Mouse (Mus musculus) embryonic facial prominence, embryonic 14.5 days (tissue): ENCODE results near the gene Trpv5. TPM values are rescaled to one million over a fixed set of nuclear protein-coding genes. Genes with fewer than 3 reads are reported as not detected.

Experiments used
- ATAC-seq: fragments of 200-750 bp; cut with Nextera tagmentation; 2 replicates; pipeline ENCODE4 v1.8.0; 2017; ENCODE audit warnings: low read depth, moderate number of reproducible peaks, moderate TSS enrichment
- DNase-seq: peaks from one replicate; pipeline ENCODE4 v3.0.0-alpha.2; 2015; ENCODE audit warnings: low spot score
- H3K27ac ChIP-seq: fragments of 300-500 bp; sonication (generic); replicated peaks from 2 replicates; pipeline ENCODE4 v1.5.1; 2014; ENCODE audit warnings: low read depth, mild to moderate bottlenecking, low read length, moderate library complexity
- H3K27me3 ChIP-seq: fragments of 300-500 bp; sonication (generic); replicated peaks from 2 replicates; pipeline ENCODE4 v1.6.1; 2014; ENCODE audit warnings: low read length; ENCODE audit not compliant: control insufficient read depth, insufficient read depth
- H3K36me3 ChIP-seq: fragments of 300-500 bp; sonication (generic); 2 replicates; pipeline ENCODE4 v1.6.1; 2014; ENCODE audit warnings: low read length, mixed read lengths; ENCODE audit not compliant: control insufficient read depth, insufficient read depth
- H3K4me1 ChIP-seq: fragments of 300-500 bp; sonication (generic); 2 replicates; pipeline ENCODE4 v1.6.1; 2014; ENCODE audit warnings: antibody characterized with exemption, low read length; ENCODE audit not compliant: control insufficient read depth, insufficient read depth
- H3K4me2 ChIP-seq: fragments of 300-500 bp; sonication (generic); 2 replicates; pipeline ENCODE4 v1.6.1; 2014; ENCODE audit warnings: low read depth, mild to moderate bottlenecking, low read length, moderate library complexity, mixed read lengths
- H3K4me3 ChIP-seq: fragments of 300-500 bp; sonication (generic); 2 replicates; pipeline ENCODE4 v1.5.1; 2014; ENCODE audit warnings: low read depth, mild to moderate bottlenecking, low read length
- H3K9ac ChIP-seq: fragments of 300-500 bp; sonication (generic); 2 replicates; pipeline ENCODE4 v1.6.1; 2014; ENCODE audit warnings: low read depth, mild to moderate bottlenecking, low read length, moderate library complexity, mixed read lengths
- H3K9me3 ChIP-seq: fragments of 300-500 bp; sonication (generic); 2 replicates; pipeline ENCODE4 v1.6.1; 2016; ENCODE audit warnings: low read length; ENCODE audit not compliant: control insufficient read depth
- WGBS: fragments of 180-500 bp; shearing (Covaris S2); extraction: QIAGEN DNeasy Blood & Tissue Kit; methylation state at CpG from one replicate; pipeline ENCODE4 v1.1.7; 2014; 5-methylcytosine and 5-hydroxymethylcytosine counted together
- polyA plus RNA-seq: library from polyadenylated mRNA; unstranded; fragments of >200 nt; fragmentation: Nextera tagmentation; extraction: Ambion mirVana; gene quantifications from 2 replicates; pipeline ENCODE4 v1.2.1, GENCODE M21; 2014

Trpv5 gene
- polyA plus RNA-seq, result not detected in 2 replicates

- ATAC-seq, result no peak
These were observed at the start of gene Trpv5 for GRCm38 (mm10) chr6:41680669-41681068. TSS of gene Trpv5 (minus strand) at chr6:41680769.

GRCm38 (mm10) chr6:41727989-41728609, 47.5 kb upstream of the Trpv5 start:
- Histone ChIP-seq H3K9me3 (no peaks in the 10 kb centered on the region), H3K27me3 (no peaks in the 10 kb centered on the region), H3K4me1 (no peaks in the 10 kb centered on the region), H3K27ac (no peak overlapping the region), H3K4me3 (no peak overlapping the region), H3K36me3 (no peaks in the 10 kb centered on the region), H3K9ac (no peak overlapping the region), H3K4me2 (no peak overlapping the region)
- no peak for ATAC-seq
- WGBS, result 84% methylated on average over 1 of the region's 1 CpGs
- no peak for DNase-seq

More at GRCm38 (mm10) chr6:41680669-41681068, at the start of gene Trpv5:
- Histone ChIP-seq H3K36me3 (no peaks in the 10 kb centered on the region), H3K4me2 (no peak within 1 kb of the TSS), H3K4me1 (no peaks in the 10 kb centered on the region), H3K27ac (no peak within 1 kb of the TSS), H3K9ac (no peak within 1 kb of the TSS), H3K4me3 (no peak within 1 kb of the TSS), H3K9me3 (no peaks in the 10 kb centered on the region), H3K27me3 (no peaks in the 10 kb centered on the region)
- no peak for DNase-seq
- WGBS, result 64% methylated on average over 1 of the region's 1 CpGs

- no peak for ATAC-seq
- Histone ChIP-seq H3K4me2 (no peak overlapping the region), H3K27ac (no peak overlapping the region), H3K4me1 (no peaks in the 10 kb centered on the region), H3K36me3 (no peaks in the 10 kb centered on the region), H3K4me3 (no peak overlapping the region), H3K27me3 (no peaks in the 10 kb centered on the region), H3K9me3 (no peaks in the 10 kb centered on the region), H3K9ac (no peak overlapping the region)
- no peak for DNase-seq
- WGBS, result 85% methylated on average over 2 of the region's 2 CpGs
These were observed 40.9 kb upstream of the Trpv5 start for GRCm38 (mm10) chr6:41721430-41721829.

GRCm38 (mm10) chr6:41710281-41710680, 29.7 kb upstream of the Trpv5 start:
- no peak overlapping the region for H3K27ac ChIP-seq
- H3K27me3 ChIP-seq, result no peaks in the 10 kb centered on the region
- no peak for ATAC-seq
- no peak overlapping the region for H3K4me3 ChIP-seq
- no peak overlapping the region for H3K4me2 ChIP-seq
- DNase-seq, result no peak
- no peak overlapping the region for H3K9ac ChIP-seq
- 74% methylated on average over 1 of the region's 1 CpGs for WGBS
- no peaks in the 10 kb centered on the region for H3K9me3 ChIP-seq
- no peaks in the 10 kb centered on the region for H3K36me3 ChIP-seq
- no peaks in the 10 kb centered on the region for H3K4me1 ChIP-seq

GRCm38 (mm10) chr6:41706275-41706674, 25.7 kb upstream of the Trpv5 start:
- Histone ChIP-seq H3K4me3 (no peak overlapping the region), H3K4me1 (no peaks in the 10 kb centered on the region), H3K9me3 (no peaks in the 10 kb centered on the region), H3K4me2 (no peak overlapping the region), H3K27me3 (no peaks in the 10 kb centered on the region), H3K27ac (no peak overlapping the region), H3K9ac (no peak overlapping the region), H3K36me3 (no peaks in the 10 kb centered on the region)
- ATAC-seq, result no peak
- DNase-seq, result no peak
- WGBS, result 88% methylated on average over 7 of the region's 7 CpGs

GRCm38 (mm10) chr6:41704123-41704522, 23.6 kb upstream of the Trpv5 start, which contains the start of gene Kel:
TSS of gene Kel (minus strand) at chr6:41704339.
- no peaks in the 10 kb centered on the region for H3K4me1 ChIP-seq
- 35% methylated on average over 1 of the region's 1 CpGs for WGBS
- no peaks in the 10 kb centered on the region for H3K9me3 ChIP-seq
- no peak within 1 kb of the TSS for H3K4me2 ChIP-seq
- H3K27me3 ChIP-seq, result no peaks in the 10 kb centered on the region
- DNase-seq, result no peak
- no peak within 1 kb of the TSS for H3K4me3 ChIP-seq
- H3K36me3 ChIP-seq, result no peaks in the 10 kb centered on the region
- no peak for ATAC-seq
- H3K27ac ChIP-seq, result no peak within 1 kb of the TSS
- no peak within 1 kb of the TSS for H3K9ac ChIP-seq

GRCm38 (mm10) chr6:41702928-41703327, 22.4 kb upstream of the Trpv5 start:
- Histone ChIP-seq H3K4me3 (no peak overlapping the region), H3K9ac (no peak overlapping the region), H3K27me3 (no peaks in the 10 kb centered on the region), H3K4me1 (no peaks in the 10 kb centered on the region), H3K36me3 (no peaks in the 10 kb centered on the region), H3K27ac (no peak overlapping the region), H3K4me2 (no peak overlapping the region), H3K9me3 (no peaks in the 10 kb centered on the region)
- WGBS, result 75% methylated on average over 2 of the region's 2 CpGs
- ATAC-seq (no peak), DNase-seq (no peak)

GRCm38 (mm10) chr6:41701245-41701644, 20.7 kb upstream of the Trpv5 start:
- H3K36me3 ChIP-seq, result no peaks in the 10 kb centered on the region
- DNase-seq (no peak), ATAC-seq (no peak)
- H3K9ac ChIP-seq, result no peak overlapping the region
- no peaks in the 10 kb centered on the region for H3K9me3 ChIP-seq
- H3K27ac ChIP-seq, result no peak overlapping the region
- no peaks in the 10 kb centered on the region for H3K4me1 ChIP-seq
- H3K27me3 ChIP-seq, result no peaks in the 10 kb centered on the region
- WGBS, result 75% methylated on average over 1 of the region's 1 CpGs
- no peak overlapping the region for H3K4me2 ChIP-seq
- no peak overlapping the region for H3K4me3 ChIP-seq

- Histone ChIP-seq H3K9me3 (no peaks in the 10 kb centered on the region), H3K4me2 (no peak overlapping the region), H3K9ac (no peak overlapping the region), H3K27me3 (no peaks in the 10 kb centered on the region), H3K36me3 (no peaks in the 10 kb centered on the region), H3K27ac (no peak overlapping the region), H3K4me3 (no peak overlapping the region), H3K4me1 (no peaks in the 10 kb centered on the region)
- WGBS, result 77% methylated on average over 1 of the region's 1 CpGs
- ATAC-seq (no peak), DNase-seq (no peak)
These were observed 13.8 kb upstream of the Trpv5 start for GRCm38 (mm10) chr6:41694407-41694806.
